28 mouse cellular contexts compared by ENCODE assay signal in genomic region chr7:130716989-130717388, GRCm38 (mm10). TPM values are rescaled to one million over a fixed set of nuclear protein-coding genes. Genes with fewer than 3 reads are reported as not detected.
A peak's percentile ranks its signal among the peaks of the same experiment; 100 is the strongest.
DNase-seq lines count a peak whose midpoint lies in the region; ATAC-seq lines count a peak whose summit lies in the region.
"Had no signal": no experiment of that assay in that cellular context is flagged by ENCODE, and none has a peak within 500 bp of the region (broad histone marks: within the 10 kb centered on the region; RNA-seq: fewer than 3 reads in every experiment).

No protein-coding gene starts in this region.

- no peaks in the 10 kb centered on the region for H3K27me3 ChIP-seq in liver, embryonic 11.5 days (replicated peaks; ENCODE audit: control insufficient read depth, insufficient read depth, low read length)
- no peaks in the 10 kb centered on the region for H3K27me3 ChIP-seq in liver, embryonic 12.5 days (replicated peaks)
- no peaks in the 10 kb centered on the region for H3K27me3 ChIP-seq in liver, embryonic 15.5 days
- H3K27me3 ChIP-seq: embryonic facial prominence, embryonic 12.5 days; embryonic facial prominence, embryonic 15.5 days; hindbrain, embryonic 12.5 days; hindbrain, embryonic 15.5 days had no signal

- no peaks in the 10 kb centered on the region for H3K9me3 ChIP-seq in liver, embryonic 11.5 days (ENCODE audit: control insufficient read depth, low read length)
- H3K9me3 ChIP-seq in liver, embryonic 12.5 days (replicated peaks) = no peaks in the 10 kb centered on the region
- no peaks in the 10 kb centered on the region for H3K9me3 ChIP-seq in liver, embryonic 15.5 days (replicated peaks)
- H3K9me3 ChIP-seq: embryonic facial prominence, embryonic 12.5 days; embryonic facial prominence, embryonic 15.5 days; hindbrain, embryonic 12.5 days; hindbrain, embryonic 15.5 days had no signal

- peaks cover 3% of the 10 kb centered on the region; the same call in 1 of the 2 replicates for H3K36me3 ChIP-seq in liver, embryonic 11.5 days (ENCODE audit: control insufficient read depth, insufficient read depth, low read length)
- H3K36me3 ChIP-seq in liver, embryonic 12.5 days = no peaks in the 10 kb centered on the region
- H3K36me3 ChIP-seq in liver, embryonic 15.5 days (replicated peaks) = no peaks in the 10 kb centered on the region

- WGBS in liver, embryonic 11.5 days = 79% methylated on average over 6 of the region's 6 CpGs
- 74% methylated on average over 6 of the region's 6 CpGs for WGBS in liver, embryonic 12.5 days (ENCODE audit: insufficient replicate concordance)
- WGBS in liver, embryonic 15.5 days (ENCODE audit: insufficient replicate concordance) = 53% methylated on average over 6 of the region's 6 CpGs

- no peak for ATAC-seq in liver, embryonic 11.5 days (replicated peaks; ENCODE audit: low FRiP score)
- ATAC-seq in liver, embryonic 12.5 days = peak; percentile 59
- peak; percentile 60 for ATAC-seq in liver, embryonic 15.5 days (ENCODE audit: insufficient read depth)
- ATAC-seq: activated CD4-positive, CD25-positive, alpha-beta regulatory T cell, adult 4 months; forebrain, embryonic 14.5 days; forebrain, postnatal 0 days had no signal

- no peak overlapping the region for H3K9ac ChIP-seq in liver, embryonic 11.5 days (ENCODE audit: low read depth, low read length)
- no peak overlapping the region for H3K9ac ChIP-seq in liver, embryonic 12.5 days
- no peak overlapping the region for H3K9ac ChIP-seq in liver, embryonic 15.5 days
- H3K9ac ChIP-seq: embryonic facial prominence, embryonic 12.5 days; embryonic facial prominence, embryonic 15.5 days; forebrain, postnatal 0 days; hindbrain, embryonic 12.5 days; hindbrain, embryonic 15.5 days had no signal

- no peak overlapping the region for H3K4me3 ChIP-seq in liver, embryonic 11.5 days (ENCODE audit: low read depth, low read length)
- no peak overlapping the region for H3K4me3 ChIP-seq in liver, embryonic 12.5 days
- H3K4me3 ChIP-seq in liver, embryonic 15.5 days (replicated peaks) = no peak overlapping the region
- H3K4me3 ChIP-seq: embryonic facial prominence, embryonic 12.5 days; embryonic facial prominence, embryonic 15.5 days; heart, adult 2 months; hindbrain, embryonic 12.5 days; hindbrain, embryonic 15.5 days had no signal

- no peak overlapping the region for H3K4me2 ChIP-seq in liver, embryonic 11.5 days
- H3K4me2 ChIP-seq in liver, embryonic 12.5 days = no peak overlapping the region
- H3K4me2 ChIP-seq in liver, embryonic 15.5 days = no peak overlapping the region
- H3K4me2 ChIP-seq: embryonic facial prominence, embryonic 12.5 days; embryonic facial prominence, embryonic 15.5 days; heart, embryonic 11.5 days; hindbrain, embryonic 12.5 days; hindbrain, embryonic 15.5 days had no signal

- H3K27ac ChIP-seq in liver, embryonic 11.5 days (ENCODE audit: low read depth, low read length) = no peak overlapping the region
- H3K27ac ChIP-seq in liver, embryonic 12.5 days = no peak overlapping the region
- H3K27ac ChIP-seq in liver, embryonic 15.5 days (replicated peaks) = 0 out of 2 replicates have a peak overlapping the region, but pooled peaks have one; percentile 29
- H3K27ac ChIP-seq: embryonic facial prominence, embryonic 12.5 days; embryonic facial prominence, embryonic 15.5 days; heart, adult 2 months; hindbrain, embryonic 12.5 days; hindbrain, embryonic 15.5 days had no signal

- H3K4me1 ChIP-seq in liver, embryonic 11.5 days (replicated peaks; ENCODE audit: control insufficient read depth, insufficient read depth, low read length) = 0 out of 2 replicates have a peak, but pooled peaks cover 3% of the 10 kb centered on the region
- peaks cover 4% of the 10 kb centered on the region; the same call in 1 of the 2 replicates for H3K4me1 ChIP-seq in liver, embryonic 12.5 days
- no peaks in the 10 kb centered on the region for H3K4me1 ChIP-seq in liver, embryonic 15.5 days (replicated peaks)

- peak; percentile 53 for DNase-seq in liver
- no peak for DNase-seq in liver, embryonic 11.5 days (ENCODE audit: low spot score)
- DNase-seq in spleen, postnatal 14 days (ENCODE audit: low spot score in 2 of 2) = no peak
- no peak for DNase-seq in kidney, adult 11 months
- DNase-seq in layer of hippocampus, postnatal 36 days = no peak
- DNase-seq: adrenal gland, adult 8-10 months; adrenal gland, postnatal 25 days; B cell, adult 2 months; cerebellum, adult 18-20 months; cerebellum, adult 9-10 months; cerebellum, postnatal 25 days; forebrain, postnatal 0 days; gastrocnemius, postnatal 25 days; heart, adult 2 months had no signal

RNA-seq across cellular contexts. Expression of gene Btbd16, which starts 56.9 kb away (rescaled TPM):
- not detected in 2 replicates for polyA plus RNA-seq in liver, embryonic 11.5 days (2014; fragmentation: Nextera tagmentation; extraction: Ambion mirVana)
- not detected in 2 replicates for polyA plus RNA-seq in liver, embryonic 12.5 days (2016; fragmentation: Nextera tagmentation; extraction: Ambion mirVana)
- polyA plus RNA-seq in liver, embryonic 15.5 days (2015; fragmentation: Nextera tagmentation; extraction: Ambion mirVana) = not detected in 2 replicates
- under 1 TPM; 0.57 to 0.61 TPM for total RNA-seq in layer of hippocampus, postnatal 36 days (2021)
- total RNA-seq: adrenal gland, postnatal 25 days; CH12.LX; heart, adult 2 months; heart, postnatal 25 days had no signal
- polyA plus RNA-seq: brain, embryonic 14.5 days; embryonic facial prominence, embryonic 15.5 days; forebrain, embryonic 11.5 days; forebrain, embryonic 14.5 days; heart, embryonic 11.5 days; heart, embryonic 14.5 days; hindbrain, embryonic 12.5 days; hindbrain, embryonic 15.5 days had no signal
